Mouse (Mus musculus) forebrain, embryonic 10.5 days (tissue): Measurements from ENCODE around the gene Slc25a13. TPM values are rescaled to one million over a fixed set of nuclear protein-coding genes. Genes with fewer than 3 reads are reported as not detected.

Experiments
- DNase-seq: peaks from one replicate; pipeline ENCODE4 v3.0.0-alpha.2; 2017; ENCODE audit warnings: low spot score; ENCODE audit errors: extremely low spot score
- H3K27ac ChIP-seq: fragments of 300-500 bp; sonication (generic); 2 replicates; pipeline ENCODE4 v1.5.1; 2016; ENCODE audit warnings: mild to moderate bottlenecking
- H3K27me3 ChIP-seq: fragments of 300-500 bp; sonication (generic); 2 replicates; pipeline ENCODE4 v1.6.1; 2016; ENCODE audit warnings: mild to moderate bottlenecking; ENCODE audit not compliant: poor library complexity, severe bottlenecking
- H3K36me3 ChIP-seq: fragments of 300-500 bp; sonication (generic); replicated peaks from 2 replicates; pipeline ENCODE4 v1.6.1; 2016; ENCODE audit warnings: mild to moderate bottlenecking, moderate library complexity
- H3K4me1 ChIP-seq: fragments of 300-500 bp; sonication (generic); 2 replicates; pipeline ENCODE4 v1.6.1; 2016
- H3K4me3 ChIP-seq: fragments of 300-500 bp; sonication (generic); 2 replicates; pipeline ENCODE4 v1.5.1; 2016; ENCODE audit warnings: mild to moderate bottlenecking, moderate library complexity
- H3K9me3 ChIP-seq: fragments of 300-500 bp; sonication (generic); 2 replicates; pipeline ENCODE4 v1.6.1; 2016; ENCODE audit warnings: mild to moderate bottlenecking, moderate library complexity
- WGBS: fragments of 180-500 bp; shearing (Covaris S2); methylation state at CpG from one replicate; pipeline ENCODE4 v1.1.7; 2016; 5-methylcytosine and 5-hydroxymethylcytosine counted together
- polyA plus RNA-seq: library from polyadenylated mRNA; unstranded; fragments of >200 nt; fragmentation: Nextera tagmentation; extraction: Ambion mirVana; gene quantifications from 2 replicates; pipeline ENCODE4 v1.2.1, GENCODE M21; 2016

The Slc25a13 gene
- polyA plus RNA-seq, 1 experiment from 2014 or later, result 54.3 TPM

- Histone ChIP-seq H3K27ac (no peak overlapping the region), H3K27me3 (no peaks in the 10 kb centered on the region), H3K4me3 (no peak overlapping the region), H3K9me3 (no peaks in the 10 kb centered on the region), H3K36me3 (peaks cover 36% of the 10 kb centered on the region), H3K4me1 (peaks cover 4% of the 10 kb centered on the region; the same call in 1 of the 2 replicates)
- WGBS, result 86% methylated on average over 10 of the region's 10 CpGs
- DNase-seq, result no peak
Measured at GRCm38 (mm10) chr6:6153426-6153825, 63.5 kb downstream of the Slc25a13 start.

- WGBS, result 96% methylated on average over 6 of the region's 6 CpGs
- H3K27ac ChIP-seq, result no peak overlapping the region
- no peaks in the 10 kb centered on the region for H3K4me1 ChIP-seq
- no peaks in the 10 kb centered on the region for H3K27me3 ChIP-seq
- H3K9me3 ChIP-seq, result no peaks in the 10 kb centered on the region
- H3K4me3 ChIP-seq, result no peak overlapping the region
- no peak for DNase-seq
- H3K36me3 ChIP-seq, result peaks cover 45% of the 10 kb centered on the region
Measured at GRCm38 (mm10) chr6:6150811-6151210, 66.2 kb downstream of the Slc25a13 start.

GRCm38 (mm10) chr6:6149751-6150150, 67.2 kb downstream of the Slc25a13 start:
- no peak for DNase-seq
- H3K36me3 ChIP-seq, result peaks cover 43% of the 10 kb centered on the region
- 78% methylated on average over 2 of the region's 2 CpGs for WGBS

GRCm38 (mm10) chr6:6149329-6149728, 67.6 kb downstream of the Slc25a13 start:
- WGBS, result 90% methylated on average over 3 of the region's 3 CpGs

More at GRCm38 (mm10) chr6:6149751-6150150, 67.2 kb downstream of the Slc25a13 start:
- no peaks in the 10 kb centered on the region for H3K27me3 ChIP-seq
- H3K4me3 ChIP-seq, result no peak overlapping the region
- no peaks in the 10 kb centered on the region for H3K9me3 ChIP-seq
- H3K4me1 ChIP-seq, result no peaks in the 10 kb centered on the region
- no peak overlapping the region for H3K27ac ChIP-seq

GRCm38 (mm10) chr6:6145412-6145811, 71.6 kb downstream of the Slc25a13 start:
- Histone ChIP-seq H3K4me1 (peaks cover 12% of the 10 kb centered on the region), H3K9me3 (no peaks in the 10 kb centered on the region), H3K27me3 (no peaks in the 10 kb centered on the region), H3K27ac (no peak overlapping the region), H3K4me3 (no peak overlapping the region), H3K36me3 (peaks cover 30% of the 10 kb centered on the region)
- 91% methylated on average over 13 of the region's 13 CpGs for WGBS
- no peak for DNase-seq

More at GRCm38 (mm10) chr6:6149329-6149728, 67.6 kb downstream of the Slc25a13 start:
- Histone ChIP-seq H3K4me3 (no peak overlapping the region), H3K27ac (no peak overlapping the region), H3K9me3 (no peaks in the 10 kb centered on the region), H3K27me3 (no peaks in the 10 kb centered on the region), H3K36me3 (peaks cover 43% of the 10 kb centered on the region), H3K4me1 (no peaks in the 10 kb centered on the region)
- no peak for DNase-seq

- no peak overlapping the region for H3K27ac ChIP-seq
- DNase-seq, result no peak
- peaks cover 12% of the 10 kb centered on the region for H3K4me1 ChIP-seq
- no peak overlapping the region for H3K4me3 ChIP-seq
- H3K36me3 ChIP-seq, result peaks cover 22% of the 10 kb centered on the region
- no peaks in the 10 kb centered on the region for H3K27me3 ChIP-seq
- no peaks in the 10 kb centered on the region for H3K9me3 ChIP-seq
- WGBS, result 73% methylated on average over 7 of the region's 7 CpGs
Measured at GRCm38 (mm10) chr6:6143525-6143924, 73.4 kb downstream of the Slc25a13 start.

GRCm38 (mm10) chr6:6140370-6140769, 76.6 kb downstream of the Slc25a13 start:
- Histone ChIP-seq H3K4me3 (no peak overlapping the region), H3K9me3 (peaks cover 5% of the 10 kb centered on the region; the same call in 1 of the 2 replicates), H3K36me3 (peaks cover 26% of the 10 kb centered on the region), H3K27ac (no peak overlapping the region), H3K4me1 (peaks cover 12% of the 10 kb centered on the region), H3K27me3 (no peaks in the 10 kb centered on the region)
- 89% methylated on average over 3 of the region's 3 CpGs for WGBS
- DNase-seq, result no peak

GRCm38 (mm10) chr6:6139061-6139460, 77.9 kb downstream of the Slc25a13 start:
- 89% methylated on average over 5 of the region's 5 CpGs for WGBS

GRCm38 (mm10) chr6:6136812-6137211, 80.2 kb downstream of the Slc25a13 start:
- DNase-seq, result no peak
- WGBS, result 88% methylated on average over 3 of the region's 3 CpGs
- H3K36me3 ChIP-seq, result peaks cover 26% of the 10 kb centered on the region

More at GRCm38 (mm10) chr6:6139061-6139460, 77.9 kb downstream of the Slc25a13 start:
- H3K36me3 ChIP-seq, result peaks cover 26% of the 10 kb centered on the region
- no peak overlapping the region for H3K4me3 ChIP-seq
- peaks cover 10% of the 10 kb centered on the region for H3K4me1 ChIP-seq
- DNase-seq, result no peak
- no peak overlapping the region for H3K27ac ChIP-seq
- no peaks in the 10 kb centered on the region for H3K27me3 ChIP-seq
- peaks cover 5% of the 10 kb centered on the region; the same call in 1 of the 2 replicates for H3K9me3 ChIP-seq

GRCm38 (mm10) chr6:6134935-6135334, 82.0 kb downstream of the Slc25a13 start:
- Histone ChIP-seq H3K4me1 (no peaks in the 10 kb centered on the region), H3K27ac (no peak overlapping the region), H3K9me3 (peaks cover 5% of the 10 kb centered on the region; the same call in 1 of the 2 replicates), H3K27me3 (no peaks in the 10 kb centered on the region), H3K4me3 (no peak overlapping the region), H3K36me3 (peaks cover 25% of the 10 kb centered on the region)
- 90% methylated on average over 4 of the region's 4 CpGs for WGBS
- DNase-seq, result no peak

More at GRCm38 (mm10) chr6:6136812-6137211, 80.2 kb downstream of the Slc25a13 start:
- H3K4me3 ChIP-seq, result no peak overlapping the region
- no peaks in the 10 kb centered on the region for H3K27me3 ChIP-seq
- no peak overlapping the region for H3K27ac ChIP-seq
- no peaks in the 10 kb centered on the region for H3K4me1 ChIP-seq
- peaks cover 5% of the 10 kb centered on the region; the same call in 1 of the 2 replicates for H3K9me3 ChIP-seq

- Histone ChIP-seq H3K27ac (no peak overlapping the region), H3K9me3 (peaks cover 5% of the 10 kb centered on the region; the same call in 1 of the 2 replicates), H3K4me1 (no peaks in the 10 kb centered on the region), H3K27me3 (no peaks in the 10 kb centered on the region), H3K36me3 (peaks cover 22% of the 10 kb centered on the region), H3K4me3 (no peak overlapping the region)
- WGBS, result 88% methylated on average over 8 of the region's 8 CpGs
- DNase-seq, result no peak
Measured at GRCm38 (mm10) chr6:6133556-6134050, 83.4 kb downstream of the Slc25a13 start.

- no peak overlapping the region for H3K4me3 ChIP-seq
- DNase-seq, result no peak
- H3K4me1 ChIP-seq, result no peaks in the 10 kb centered on the region
- no peaks in the 10 kb centered on the region for H3K27me3 ChIP-seq
- H3K36me3 ChIP-seq, result peaks cover 20% of the 10 kb centered on the region
- WGBS, result 92% methylated on average over 5 of the region's 5 CpGs
- no peak overlapping the region for H3K27ac ChIP-seq
- H3K9me3 ChIP-seq, result peaks cover 3% of the 10 kb centered on the region; the same call in 1 of the 2 replicates
Measured at GRCm38 (mm10) chr6:6132047-6132446, 84.9 kb downstream of the Slc25a13 start.

GRCm38 (mm10) chr6:6125620-6126019, 91.4 kb downstream of the Slc25a13 start:
- H3K9me3 ChIP-seq, result no peaks in the 10 kb centered on the region
- peaks cover 19% of the 10 kb centered on the region for H3K36me3 ChIP-seq
- no peak overlapping the region for H3K4me3 ChIP-seq
- 94% methylated on average over 3 of the region's 3 CpGs for WGBS
- H3K27ac ChIP-seq, result no peak overlapping the region
- DNase-seq, result no peak
- H3K4me1 ChIP-seq, result no peaks in the 10 kb centered on the region
- H3K27me3 ChIP-seq, result no peaks in the 10 kb centered on the region
